Mouse (Mus musculus) heart, embryonic 10.5 days (tissue): ENCODE data around the gene Ttc7b. TPM values are rescaled to one million over a fixed set of nuclear protein-coding genes. Genes with fewer than 3 reads are reported as not detected.

Experiments used
- DNase-seq: peaks from one replicate; pipeline ENCODE4 v3.0.0-alpha.2; 2017; ENCODE audit warnings: low spot score
- H3K27ac ChIP-seq: fragments of 300-500 bp; sonication (generic); 2 replicates; pipeline ENCODE4 v1.5.1; 2016; ENCODE audit warnings: mild to moderate bottlenecking
- H3K27me3 ChIP-seq: fragments of 300-500 bp; sonication (generic); 2 replicates; pipeline ENCODE4 v1.6.1; 2016; ENCODE audit warnings: mild to moderate bottlenecking; ENCODE audit not compliant: poor library complexity, insufficient read depth, severe bottlenecking
- H3K36me3 ChIP-seq: fragments of 300-500 bp; sonication (generic); 2 replicates; pipeline ENCODE4 v1.6.1; 2016; ENCODE audit warnings: mild to moderate bottlenecking, moderate library complexity
- H3K4me1 ChIP-seq: fragments of 300-500 bp; sonication (generic); 2 replicates; pipeline ENCODE4 v1.6.1; 2016; ENCODE audit warnings: mild to moderate bottlenecking
- H3K4me3 ChIP-seq: fragments of 300-500 bp; sonication (generic); 2 replicates; pipeline ENCODE4 v1.5.1; 2016; ENCODE audit warnings: mild to moderate bottlenecking, moderate library complexity
- H3K9me3 ChIP-seq: fragments of 300-500 bp; sonication (generic); 2 replicates; pipeline ENCODE4 v1.6.1; 2016; ENCODE audit warnings: mild to moderate bottlenecking, moderate library complexity
- WGBS: fragments of 180-500 bp; shearing (Covaris S2); methylation state at CpG from one replicate; pipeline ENCODE4 v1.1.7; 2016; 5-methylcytosine and 5-hydroxymethylcytosine counted together
- polyA plus RNA-seq: library from polyadenylated mRNA; unstranded; fragments of >200 nt; fragmentation: Nextera tagmentation; extraction: Ambion mirVana; gene quantifications from 2 replicates; pipeline ENCODE4 v1.2.1, GENCODE M21; 2016

Ttc7b gene
- polyA plus RNA-seq, 1 experiment from 2014 or later = 5.9 TPM

DNA sequence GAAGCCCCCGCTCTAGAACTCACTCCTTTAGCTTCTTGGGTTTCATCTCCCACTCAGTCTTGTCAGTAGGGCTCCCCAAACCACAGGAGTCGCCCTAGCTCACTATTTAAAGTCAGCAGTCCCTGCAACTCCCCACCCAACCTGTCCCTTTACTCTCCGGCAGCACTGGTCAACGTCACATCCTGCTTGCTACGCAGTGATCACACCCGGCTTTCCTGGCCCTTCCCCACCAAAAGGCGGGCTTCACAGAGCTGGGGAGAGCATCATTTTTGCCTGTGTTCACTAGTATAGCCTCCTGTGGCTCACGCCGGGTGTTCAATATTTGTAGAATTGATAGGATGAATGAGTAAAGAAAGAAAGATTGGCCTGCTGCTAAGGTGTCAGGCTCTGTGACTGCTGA, 3.3 kb downstream of the Ttc7b start:
- no peak for DNase-seq
- WGBS = 74% methylated on average over 9 of the region's 9 CpGs
- H3K27ac ChIP-seq = no peak overlapping the region
- H3K4me3 ChIP-seq = no peak overlapping the region
- peaks cover 37% of the 10 kb centered on the region for H3K4me1 ChIP-seq
- H3K36me3 ChIP-seq = 0 out of 2 replicates have a peak, but pooled peaks cover 8% of the 10 kb centered on the region
- H3K27me3 ChIP-seq = 0 out of 2 replicates have a peak, but pooled peaks cover 4% of the 10 kb centered on the region
- H3K9me3 ChIP-seq = no peaks in the 10 kb centered on the region

DNA sequence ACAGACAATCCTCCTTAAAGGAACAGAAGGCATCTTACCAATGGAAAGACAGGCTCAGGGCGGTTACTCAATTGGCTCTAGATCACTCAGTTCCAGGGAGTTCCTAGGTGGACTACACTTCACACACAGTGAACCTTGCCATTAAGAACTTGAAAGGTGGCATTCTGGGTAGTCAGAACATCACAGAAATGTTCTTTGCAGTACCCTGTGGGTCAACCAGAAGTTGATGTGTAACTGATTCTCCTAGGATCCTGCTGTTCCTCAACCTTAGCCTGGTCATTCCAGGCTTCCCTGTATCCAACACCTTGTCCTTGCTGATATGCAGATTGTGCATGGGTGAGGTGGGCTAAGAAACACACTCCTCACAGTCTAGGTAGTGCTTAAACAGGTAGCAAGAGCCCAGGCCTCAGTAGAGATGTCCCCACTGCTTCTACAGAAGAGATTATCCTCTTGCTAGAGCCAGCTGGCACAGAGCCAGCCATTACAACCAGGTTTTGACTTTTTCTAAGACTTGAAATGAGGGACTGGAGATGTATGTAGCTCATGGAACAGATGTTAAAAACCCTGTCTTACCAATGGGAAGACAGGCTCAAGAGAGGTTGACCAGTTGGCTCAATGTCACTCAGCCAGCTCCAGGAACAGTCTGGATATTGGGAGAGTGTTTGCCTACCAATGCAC, 4.3 kb downstream of the Ttc7b start:
- peaks cover 37% of the 10 kb centered on the region for H3K4me1 ChIP-seq
- H3K27ac ChIP-seq = no peak overlapping the region
- H3K27me3 ChIP-seq = no peaks in the 10 kb centered on the region
- no peak for DNase-seq
- H3K9me3 ChIP-seq = no peaks in the 10 kb centered on the region; the same call in 1 of the 2 replicates
- no peak overlapping the region for H3K4me3 ChIP-seq
- peaks cover 17% of the 10 kb centered on the region for H3K36me3 ChIP-seq
- WGBS = 89% methylated on average over 1 of the region's 1 CpGs

DNA sequence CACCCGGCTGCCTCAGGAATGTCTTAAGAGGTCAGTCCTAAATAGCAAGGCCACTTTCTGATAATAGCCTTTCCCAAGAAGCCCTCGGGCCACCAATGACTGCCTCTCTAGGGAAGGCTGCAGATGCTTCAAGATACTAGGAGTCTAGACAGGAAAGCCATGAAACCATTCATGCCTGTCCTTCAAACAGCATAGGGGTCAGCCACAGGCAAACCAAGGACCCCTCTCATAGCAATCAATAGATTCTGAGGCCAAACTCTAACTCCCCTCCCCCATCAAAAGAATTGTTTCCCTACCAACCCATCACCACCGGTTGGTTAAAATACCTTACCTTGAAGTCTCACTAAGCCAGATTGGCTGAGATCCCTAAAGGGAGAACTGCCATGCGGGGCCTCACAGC, 5.1 kb downstream of the Ttc7b start:
- Histone ChIP-seq H3K27me3 (no peaks in the 10 kb centered on the region), H3K4me1 (peaks cover 37% of the 10 kb centered on the region), H3K27ac (no peak overlapping the region), H3K4me3 (no peak overlapping the region), H3K9me3 (no peaks in the 10 kb centered on the region; the same call in 1 of the 2 replicates), H3K36me3 (peaks cover 25% of the 10 kb centered on the region)
- DNase-seq = no peak
- WGBS = 82% methylated on average over 4 of the region's 4 CpGs

DNA sequence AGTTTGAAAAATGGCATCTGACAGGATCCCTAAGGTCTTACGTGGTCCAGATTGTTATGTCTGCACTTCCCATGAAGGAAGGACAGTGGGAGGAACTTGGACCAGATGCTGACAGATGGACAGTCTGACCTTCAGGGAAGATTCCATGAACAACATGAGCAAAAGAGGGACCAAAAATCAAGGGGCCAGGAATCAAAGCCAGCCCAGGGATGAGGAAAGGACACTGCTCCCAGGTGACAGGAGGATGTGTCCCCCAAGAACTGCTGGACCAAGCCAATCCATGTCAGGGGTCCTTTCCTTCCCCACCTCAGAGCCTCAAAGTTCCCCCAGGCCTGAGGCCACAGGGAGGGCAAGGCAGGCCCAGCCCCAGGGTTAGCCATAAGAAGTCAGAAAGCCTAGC, 6.0 kb downstream of the Ttc7b start:
- H3K27me3 ChIP-seq = no peaks in the 10 kb centered on the region
- H3K27ac ChIP-seq = no peak overlapping the region
- peaks cover 26% of the 10 kb centered on the region for H3K36me3 ChIP-seq
- DNase-seq = no peak
- no peak overlapping the region for H3K4me3 ChIP-seq
- H3K4me1 ChIP-seq = peaks cover 37% of the 10 kb centered on the region
- WGBS = 81% methylated on average over 1 of the region's 1 CpGs
- no peaks in the 10 kb centered on the region; the same call in 1 of the 2 replicates for H3K9me3 ChIP-seq

DNA sequence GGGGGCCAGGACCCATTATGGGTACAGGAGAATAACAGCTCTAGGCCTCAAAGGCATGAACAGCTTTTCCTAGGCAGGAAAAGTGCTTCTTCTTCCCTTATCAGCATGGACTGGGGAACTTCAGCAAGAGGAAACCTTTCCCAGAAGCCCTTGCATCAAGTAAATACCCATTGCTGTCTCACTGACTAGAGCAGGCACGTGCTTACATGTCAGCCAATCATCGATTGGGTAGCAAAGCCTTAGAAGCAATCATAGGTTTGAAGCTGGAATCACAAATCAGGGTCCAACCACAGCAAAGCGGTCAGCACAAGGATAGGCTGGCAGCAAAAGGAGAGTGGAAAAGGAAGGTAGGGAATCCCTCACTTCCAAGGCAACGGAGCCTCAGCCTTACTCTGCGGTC, 7.5 kb downstream of the Ttc7b start:
- Histone ChIP-seq H3K27ac (no peak overlapping the region), H3K4me3 (no peak overlapping the region), H3K9me3 (no peaks in the 10 kb centered on the region; the same call in 1 of the 2 replicates), H3K36me3 (peaks cover 26% of the 10 kb centered on the region), H3K4me1 (peaks cover 33% of the 10 kb centered on the region), H3K27me3 (no peaks in the 10 kb centered on the region)
- WGBS = 85% methylated on average over 5 of the region's 5 CpGs
- DNase-seq = no peak

DNA sequence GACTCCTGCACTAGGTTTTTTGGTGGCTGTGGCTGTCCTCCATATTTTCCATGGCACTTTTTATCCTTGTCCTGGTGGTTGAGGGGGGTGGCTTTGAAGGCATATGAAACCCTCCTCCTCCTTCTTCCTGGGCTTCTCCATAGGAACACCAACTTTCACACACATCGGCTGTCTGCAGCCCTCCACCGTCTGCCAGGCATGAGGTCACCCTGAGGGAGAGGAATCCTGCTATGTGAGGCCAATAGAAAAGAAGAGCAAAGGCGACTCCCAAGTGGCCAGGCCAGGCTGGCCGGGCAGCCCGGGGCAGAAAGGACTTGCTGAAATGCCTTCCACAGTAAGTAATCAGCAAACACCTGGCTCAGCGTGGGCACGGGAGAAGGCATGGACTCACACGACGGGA, 8.0 kb downstream of the Ttc7b start:
- no peak for DNase-seq
- Histone ChIP-seq H3K9me3 (no peaks in the 10 kb centered on the region; the same call in 1 of the 2 replicates), H3K27ac (no peak overlapping the region), H3K27me3 (no peaks in the 10 kb centered on the region), H3K4me3 (no peak overlapping the region), H3K4me1 (peaks cover 28% of the 10 kb centered on the region), H3K36me3 (peaks cover 26% of the 10 kb centered on the region)
- 64% methylated on average over 9 of the region's 9 CpGs for WGBS

DNA sequence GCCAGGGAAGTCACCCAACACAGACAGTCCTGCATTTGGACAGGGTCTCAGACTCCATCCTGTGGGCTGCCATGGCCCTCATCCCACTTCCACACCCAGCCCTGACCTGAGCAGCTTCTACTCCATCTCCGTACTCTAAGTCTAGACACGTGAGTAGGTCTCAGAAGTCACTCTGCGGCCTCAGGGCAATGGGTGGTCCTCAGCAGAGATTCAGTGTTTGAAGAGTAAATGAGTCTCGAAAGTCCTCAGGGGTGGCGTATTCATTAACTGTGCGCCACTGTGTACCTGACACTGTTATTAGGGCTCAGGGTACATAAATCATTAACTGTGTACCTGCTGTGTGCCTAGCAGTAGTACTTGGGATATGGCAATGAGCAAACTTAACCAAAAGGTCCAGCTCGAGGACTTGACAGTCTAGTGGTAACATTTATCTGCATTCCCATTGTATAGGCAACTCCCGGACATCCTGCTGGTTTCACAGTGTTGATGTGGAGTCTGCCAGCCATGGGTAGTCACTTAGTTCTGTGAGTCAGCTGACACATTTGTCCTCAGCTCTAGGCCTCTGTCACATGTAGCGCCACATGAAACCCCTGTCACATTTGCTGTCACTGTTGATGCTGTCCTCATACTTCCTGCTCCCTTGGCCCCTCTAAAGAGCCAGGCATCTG, 10.9 kb downstream of the Ttc7b start:
- peak overlapping the region; percentile 42; the same call in 1 of the 2 replicates for H3K27ac ChIP-seq
- no peak overlapping the region for H3K4me3 ChIP-seq
- H3K27me3 ChIP-seq = no peaks in the 10 kb centered on the region
- 83% methylated on average over 9 of the region's 9 CpGs for WGBS
- H3K36me3 ChIP-seq = peaks cover 26% of the 10 kb centered on the region
- peaks cover 36% of the 10 kb centered on the region for H3K4me1 ChIP-seq
- no peak for DNase-seq
- H3K9me3 ChIP-seq = no peaks in the 10 kb centered on the region; the same call in 1 of the 2 replicates

DNA sequence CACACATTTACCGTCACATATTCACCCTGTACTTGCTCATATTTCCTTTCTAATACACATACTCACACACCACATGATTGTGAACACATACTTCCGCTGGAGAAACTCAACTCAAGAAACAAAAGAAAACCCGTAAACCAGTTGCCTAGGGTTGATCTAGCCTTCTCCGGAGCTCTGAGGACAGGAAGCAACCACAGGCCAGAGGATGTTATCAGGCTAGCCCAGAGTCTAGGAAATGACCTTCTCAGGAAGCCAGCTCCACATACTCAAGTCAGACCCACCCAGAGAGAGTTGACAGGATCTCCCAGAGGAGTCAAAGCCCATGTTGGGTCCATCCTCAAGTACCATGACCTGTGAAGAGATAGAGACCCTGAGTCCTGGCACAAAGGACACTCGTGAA, 12.0 kb downstream of the Ttc7b start:
- H3K4me1 ChIP-seq = peaks cover 47% of the 10 kb centered on the region
- no peaks in the 10 kb centered on the region; the same call in 1 of the 2 replicates for H3K9me3 ChIP-seq
- 69% methylated on average over 5 of the region's 5 CpGs for WGBS
- H3K27ac ChIP-seq = no peak overlapping the region
- peaks cover 22% of the 10 kb centered on the region for H3K36me3 ChIP-seq
- H3K27me3 ChIP-seq = no peaks in the 10 kb centered on the region
- DNase-seq = no peak
- H3K4me3 ChIP-seq = no peak overlapping the region

DNA sequence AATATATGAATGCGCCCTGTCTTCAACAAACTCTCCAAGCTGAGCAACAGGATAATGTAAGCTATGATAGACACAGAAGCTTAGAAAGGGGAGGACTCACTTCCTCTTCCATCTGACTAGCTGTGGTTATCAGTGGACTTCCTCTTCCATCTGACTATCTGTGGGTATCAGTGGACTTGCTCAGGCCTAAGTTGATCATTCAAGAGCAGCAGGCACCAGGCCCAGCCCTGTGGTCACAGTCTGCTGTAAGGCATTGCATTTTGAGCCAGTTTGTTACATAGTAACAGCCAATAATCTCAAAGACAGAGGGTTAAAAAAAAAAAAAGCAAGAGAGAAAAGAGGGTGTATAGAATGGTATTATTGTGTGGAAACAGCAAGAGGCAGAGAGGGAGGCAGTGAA, 15.1 kb downstream of the Ttc7b start:
- 92% methylated on average over 1 of the region's 1 CpGs for WGBS
- Histone ChIP-seq H3K9me3 (no peaks in the 10 kb centered on the region), H3K27ac (no peak overlapping the region), H3K27me3 (no peaks in the 10 kb centered on the region), H3K36me3 (peaks cover under 1% of the 10 kb centered on the region), H3K4me3 (no peak overlapping the region), H3K4me1 (peaks cover 49% of the 10 kb centered on the region)
- DNase-seq = no peak

DNA sequence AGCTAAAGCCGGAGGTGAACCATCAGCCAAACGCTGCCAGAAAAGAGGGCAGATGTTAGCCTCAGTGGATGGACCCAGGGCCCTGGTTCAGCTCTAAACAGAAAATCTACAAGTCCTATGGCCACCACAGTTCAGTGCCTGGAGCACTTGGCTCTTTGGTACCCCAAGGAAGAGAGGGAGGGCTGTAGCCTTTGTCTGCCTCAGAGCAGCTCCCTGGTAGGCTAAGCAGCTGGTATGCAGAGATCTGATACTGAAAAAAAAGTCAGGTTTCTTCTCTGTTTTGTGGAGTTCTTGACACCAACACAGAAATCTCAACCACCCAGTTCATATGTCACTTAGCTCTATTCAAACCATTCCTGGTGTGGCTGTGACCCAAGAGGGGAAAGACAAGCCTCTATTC, 16.0 kb downstream of the Ttc7b start:
- Histone ChIP-seq H3K27me3 (no peaks in the 10 kb centered on the region), H3K9me3 (no peaks in the 10 kb centered on the region), H3K36me3 (peaks cover 4% of the 10 kb centered on the region; the same call in 1 of the 2 replicates), H3K4me1 (peaks cover 42% of the 10 kb centered on the region), H3K4me3 (no peak overlapping the region), H3K27ac (peak overlapping the region; percentile 30; the same call in 1 of the 2 replicates)
- no peak for DNase-seq
- 84% methylated on average over 2 of the region's 2 CpGs for WGBS

DNA sequence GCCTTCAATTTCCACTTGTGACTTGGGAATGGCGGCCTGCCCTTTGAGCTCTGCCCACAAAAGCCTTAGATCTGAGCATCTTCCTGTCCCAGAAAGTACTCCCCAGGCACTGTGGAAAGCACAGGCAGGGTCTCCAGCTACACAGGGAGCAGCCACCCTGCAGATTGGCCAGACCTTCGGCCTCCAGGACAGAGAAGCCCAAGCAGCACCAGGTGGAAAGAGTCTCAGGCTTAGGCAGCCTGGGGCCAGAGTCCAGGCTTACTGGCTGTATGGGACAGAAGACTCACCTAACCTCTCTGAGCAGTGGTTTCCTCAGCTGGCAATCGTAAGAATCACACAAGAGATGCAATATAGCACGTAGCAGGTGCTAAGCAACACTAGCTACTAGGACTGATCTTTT, 17.0 kb downstream of the Ttc7b start:
- Histone ChIP-seq H3K4me1 (peaks cover 35% of the 10 kb centered on the region), H3K36me3 (peaks cover 13% of the 10 kb centered on the region), H3K27me3 (no peaks in the 10 kb centered on the region), H3K9me3 (no peaks in the 10 kb centered on the region), H3K27ac (peak overlapping the region; percentile 67; the same call in 1 of the 2 replicates), H3K4me3 (no peak overlapping the region)
- DNase-seq = no peak
- 84% methylated on average over 4 of the region's 4 CpGs for WGBS

DNA sequence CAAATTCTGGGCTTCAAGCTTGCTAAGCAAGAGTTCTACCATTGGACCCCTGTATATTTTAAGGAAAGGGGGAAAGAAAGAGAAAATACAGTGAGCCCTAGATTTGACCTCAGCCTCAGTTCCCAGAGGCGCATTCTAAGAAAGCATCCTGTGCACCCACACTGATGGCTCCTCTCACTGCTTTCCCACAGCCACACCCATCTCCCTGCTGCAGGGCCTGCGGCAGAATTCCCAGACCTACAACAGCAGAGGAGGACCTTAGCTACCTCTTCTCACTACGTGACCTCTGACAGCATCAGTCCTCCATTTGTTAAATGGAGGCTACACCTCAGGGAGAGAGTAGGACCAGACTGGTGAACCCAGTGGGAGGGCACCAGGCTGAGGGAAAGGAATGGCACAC, 18.1 kb downstream of the Ttc7b start:
- Histone ChIP-seq H3K4me1 (peaks cover 34% of the 10 kb centered on the region), H3K9me3 (no peaks in the 10 kb centered on the region), H3K27me3 (no peaks in the 10 kb centered on the region), H3K27ac (no peak overlapping the region), H3K4me3 (no peak overlapping the region), H3K36me3 (peaks cover 22% of the 10 kb centered on the region)
- 73% methylated on average over 3 of the region's 3 CpGs for WGBS
- no peak for DNase-seq

DNA sequence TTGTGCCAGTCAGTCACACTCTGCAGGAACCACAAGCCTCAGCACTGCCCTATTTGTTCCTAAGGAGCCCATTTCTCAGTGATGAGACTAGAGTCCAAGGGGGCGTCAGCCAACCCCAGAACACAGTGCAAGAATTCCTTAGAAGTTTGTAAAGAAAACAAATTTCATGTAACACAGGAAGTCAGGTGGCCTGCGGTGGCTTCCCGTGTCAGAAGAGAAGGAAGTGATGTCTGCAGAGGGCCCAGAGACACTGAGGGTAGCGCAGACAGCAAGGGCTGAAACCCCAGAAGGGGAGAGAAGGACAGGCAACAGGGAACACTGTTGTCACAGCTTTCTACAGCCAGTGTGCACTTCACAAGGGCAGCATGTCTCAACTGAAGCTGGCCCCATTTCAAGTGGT, 19.4 kb downstream of the Ttc7b start:
- H3K4me3 ChIP-seq = no peak overlapping the region
- WGBS = 70% methylated on average over 4 of the region's 4 CpGs
- no peak for DNase-seq
- H3K27me3 ChIP-seq = no peaks in the 10 kb centered on the region
- no peaks in the 10 kb centered on the region for H3K9me3 ChIP-seq
- peaks cover 35% of the 10 kb centered on the region for H3K36me3 ChIP-seq
- no peak overlapping the region for H3K27ac ChIP-seq
- peaks cover 26% of the 10 kb centered on the region for H3K4me1 ChIP-seq
